Mouse (Mus musculus): ENCODE data around the gene Mical2. TPM values are rescaled to one million over a fixed set of nuclear protein-coding genes. Genes with fewer than 3 reads are reported as not detected.

Gene Mical2
- polyA plus RNA-seq, 1 experiment from 2014 or later, result 0.96 TPM

- Histone ChIP-seq H3K4me1 (peaks cover 5% of the 10 kb centered on the region; the same call in 1 of the 2 replicates), H3K36me3 (no peaks in the 10 kb centered on the region), H3K27me3 (ENCODE audit: low read depth, poor library complexity, severe bottlenecking) (no peaks in the 10 kb centered on the region), H3K27ac (no peak overlapping the region), H3K9me3 (replicated peaks) (no peaks in the 10 kb centered on the region), H3K4me3 (no peak overlapping the region)
- WGBS, result 75% methylated on average over 7 of the region's 7 CpGs
- DNase-seq (ENCODE audit: low spot score), result no peak
Observed at GRCm38 (mm10) chr7:112399425-112400170, 173.9 kb downstream of the Mical2 start.

GRCm38 (mm10) chr7:112400175-112400574, 174.5 kb downstream of the Mical2 start:
- H3K4me1 ChIP-seq, result peaks cover 10% of the 10 kb centered on the region
- no peaks in the 10 kb centered on the region for H3K36me3 ChIP-seq
- H3K4me3 ChIP-seq, result no peak overlapping the region
- WGBS, result 52% methylated on average over 6 of the region's 6 CpGs
- no peak overlapping the region for H3K27ac ChIP-seq
- H3K9me3 ChIP-seq (replicated peaks), result no peaks in the 10 kb centered on the region
- peak; percentile 86 for DNase-seq (ENCODE audit: low spot score)
- H3K27me3 ChIP-seq (ENCODE audit: low read depth, poor library complexity, severe bottlenecking), result no peaks in the 10 kb centered on the region

GRCm38 (mm10) chr7:112405061-112405460, 179.4 kb downstream of the Mical2 start:
- H3K9me3 ChIP-seq (replicated peaks), result no peaks in the 10 kb centered on the region
- H3K4me3 ChIP-seq, result no peak overlapping the region
- H3K36me3 ChIP-seq, result no peaks in the 10 kb centered on the region
- no peaks in the 10 kb centered on the region for H3K27me3 ChIP-seq (ENCODE audit: low read depth, poor library complexity, severe bottlenecking)
- 70% methylated on average over 2 of the region's 2 CpGs for WGBS
- DNase-seq (ENCODE audit: low spot score), result no peak
- H3K4me1 ChIP-seq, result peaks cover 14% of the 10 kb centered on the region
- no peak overlapping the region for H3K27ac ChIP-seq

GRCm38 (mm10) chr7:112405578-112405977, 179.9 kb downstream of the Mical2 start:
- WGBS, result 93% methylated on average over 8 of the region's 8 CpGs
- Histone ChIP-seq H3K27me3 (ENCODE audit: low read depth, poor library complexity, severe bottlenecking) (no peaks in the 10 kb centered on the region), H3K36me3 (no peaks in the 10 kb centered on the region), H3K4me3 (no peak overlapping the region), H3K27ac (no peak overlapping the region), H3K4me1 (peaks cover 14% of the 10 kb centered on the region), H3K9me3 (replicated peaks) (no peaks in the 10 kb centered on the region)
- no peak for DNase-seq (ENCODE audit: low spot score)

GRCm38 (mm10) chr7:112407597-112407996, 181.9 kb downstream of the Mical2 start:
- no peaks in the 10 kb centered on the region for H3K36me3 ChIP-seq
- DNase-seq (ENCODE audit: low spot score), result no peak
- H3K27ac ChIP-seq, result no peak overlapping the region
- no peaks in the 10 kb centered on the region for H3K9me3 ChIP-seq (replicated peaks)
- H3K4me1 ChIP-seq, result peaks cover 14% of the 10 kb centered on the region
- no peak overlapping the region for H3K4me3 ChIP-seq
- 87% methylated on average over 7 of the region's 7 CpGs for WGBS
- H3K27me3 ChIP-seq (ENCODE audit: low read depth, poor library complexity, severe bottlenecking), result no peaks in the 10 kb centered on the region

- Histone ChIP-seq H3K27ac (no peak overlapping the region), H3K4me1 (peaks cover 11% of the 10 kb centered on the region), H3K36me3 (no peaks in the 10 kb centered on the region), H3K27me3 (ENCODE audit: low read depth, poor library complexity, severe bottlenecking) (no peaks in the 10 kb centered on the region), H3K4me3 (no peak overlapping the region), H3K9me3 (replicated peaks) (no peaks in the 10 kb centered on the region)
- no peak for DNase-seq (ENCODE audit: low spot score)
- WGBS, result 87% methylated on average over 3 of the region's 3 CpGs
Observed at GRCm38 (mm10) chr7:112409991-112410390, 184.3 kb downstream of the Mical2 start.

GRCm38 (mm10) chr7:112413286-112413685, 187.6 kb downstream of the Mical2 start:
- H3K9me3 ChIP-seq (replicated peaks), result no peaks in the 10 kb centered on the region
- H3K27ac ChIP-seq, result no peak overlapping the region
- peaks cover 23% of the 10 kb centered on the region for H3K4me1 ChIP-seq
- no peak for DNase-seq (ENCODE audit: low spot score)
- peaks cover 23% of the 10 kb centered on the region; the same call in 1 of the 2 replicates for H3K27me3 ChIP-seq (ENCODE audit: low read depth, poor library complexity, severe bottlenecking)
- H3K36me3 ChIP-seq, result no peaks in the 10 kb centered on the region
- no peak overlapping the region for H3K4me3 ChIP-seq
- 91% methylated on average over 6 of the region's 6 CpGs for WGBS

GRCm38 (mm10) chr7:112416058-112416526, 190.4 kb downstream of the Mical2 start:
- 10% methylated on average over 14 of the region's 14 CpGs for WGBS
- 0 out of 2 replicates have a peak overlapping the region, but pooled peaks have one; percentile 36 for H3K27ac ChIP-seq
- peak overlapping the region; percentile 24 for H3K4me3 ChIP-seq
- no peaks in the 10 kb centered on the region for H3K36me3 ChIP-seq
- peaks cover 25% of the 10 kb centered on the region for H3K4me1 ChIP-seq
- peaks cover 26% of the 10 kb centered on the region; the same call in 1 of the 2 replicates for H3K27me3 ChIP-seq (ENCODE audit: low read depth, poor library complexity, severe bottlenecking)
- no peaks in the 10 kb centered on the region for H3K9me3 ChIP-seq (replicated peaks)
- no peak for DNase-seq (ENCODE audit: low spot score)

GRCm38 (mm10) chr7:112416730-112417513, 191.3 kb downstream of the Mical2 start:
- no peak overlapping the region for H3K4me3 ChIP-seq
- peaks cover 25% of the 10 kb centered on the region for H3K4me1 ChIP-seq
- WGBS, result 18% methylated on average over 7 of the region's 7 CpGs

GRCm38 (mm10) chr7:112417598-112417997, 191.9 kb downstream of the Mical2 start:
- DNase-seq (ENCODE audit: low spot score), result no peak
- WGBS, result 78% methylated on average over 4 of the region's 4 CpGs
- H3K27me3 ChIP-seq (ENCODE audit: low read depth, poor library complexity, severe bottlenecking), result peaks cover 26% of the 10 kb centered on the region; the same call in 1 of the 2 replicates
- no peaks in the 10 kb centered on the region for H3K36me3 ChIP-seq
- no peak overlapping the region for H3K4me3 ChIP-seq
- peaks cover 25% of the 10 kb centered on the region for H3K4me1 ChIP-seq
- no peaks in the 10 kb centered on the region for H3K9me3 ChIP-seq (replicated peaks)
- no peak overlapping the region for H3K27ac ChIP-seq

More at GRCm38 (mm10) chr7:112416730-112417513, 191.3 kb downstream of the Mical2 start:
- no peak for DNase-seq (ENCODE audit: low spot score)
- H3K36me3 ChIP-seq, result no peaks in the 10 kb centered on the region
- no peaks in the 10 kb centered on the region for H3K9me3 ChIP-seq (replicated peaks)
- H3K27me3 ChIP-seq (ENCODE audit: low read depth, poor library complexity, severe bottlenecking), result peaks cover 26% of the 10 kb centered on the region; the same call in 1 of the 2 replicates
- H3K27ac ChIP-seq, result no peak overlapping the region

- Histone ChIP-seq H3K27me3 (ENCODE audit: low read depth, poor library complexity, severe bottlenecking) (peaks cover 1% of the 10 kb centered on the region; the same call in 1 of the 2 replicates), H3K36me3 (no peaks in the 10 kb centered on the region), H3K4me3 (no peak overlapping the region), H3K27ac (no peak overlapping the region), H3K4me1 (peaks cover 19% of the 10 kb centered on the region), H3K9me3 (replicated peaks) (no peaks in the 10 kb centered on the region)
- WGBS, result 82% methylated on average over 4 of the region's 4 CpGs
- DNase-seq (ENCODE audit: low spot score), result no peak
Observed at GRCm38 (mm10) chr7:112423438-112423837, 197.8 kb downstream of the Mical2 start.

GRCm38 (mm10) chr7:112426811-112427210, 201.2 kb downstream of the Mical2 start:
- no peaks in the 10 kb centered on the region for H3K9me3 ChIP-seq (replicated peaks)
- no peaks in the 10 kb centered on the region for H3K27me3 ChIP-seq (ENCODE audit: low read depth, poor library complexity, severe bottlenecking)
- no peak overlapping the region for H3K27ac ChIP-seq
- peaks cover 8% of the 10 kb centered on the region for H3K36me3 ChIP-seq
- peaks cover 23% of the 10 kb centered on the region for H3K4me1 ChIP-seq
- DNase-seq (ENCODE audit: low spot score), result no peak
- peak overlapping the region; percentile 73; the same call in 1 of the 2 replicates for H3K4me3 ChIP-seq
- 53% methylated on average over 5 of the region's 5 CpGs for WGBS
